In genomic region chr5:65488725-65489124, GRCm38 (mm10) we compare ENCODE assay signal across 20 mouse cellular contexts. TPM values are rescaled to one million over a fixed set of nuclear protein-coding genes. Genes with fewer than 3 reads are reported as not detected.
DNase-seq lines count a peak whose midpoint lies in the region; TF ChIP-seq lines count a peak whose summit lies in the region.
"Had no signal": no experiment of that assay in that cellular context is flagged by ENCODE, and none has a peak within 500 bp of the region (broad histone marks: within the 10 kb centered on the region; RNA-seq: fewer than 3 reads in every experiment).

No protein-coding gene starts in this region.

- TF ChIP-seq POLR2A in cortical plate, adult 2 months (IDR thresholded peaks at IDR 0.05; ENCODE audit: extremely low read depth, insufficient read depth, low read length) = no peak

- 85% methylated on average over 7 of the region's 7 CpGs for WGBS in heart, embryonic 10.5 days

- H3K36me3 ChIP-seq in heart, embryonic 10.5 days = 0 out of 2 replicates have a peak, but pooled peaks cover 2% of the 10 kb centered on the region
- H3K36me3 ChIP-seq: hindbrain, embryonic 10.5 days; limb, embryonic 10.5 days had no signal

- no peak for TF ChIP-seq CTCF in cortical plate, adult 2 months (IDR thresholded peaks at IDR 0.05; ENCODE audit: extremely low read depth, insufficient read depth, low read length)

- no peak overlapping the region for H3K4me3 ChIP-seq in heart, embryonic 10.5 days
- H3K4me3 ChIP-seq in cortical plate, adult 2 months (ENCODE audit: insufficient read depth, low read length) = no peak overlapping the region
- H3K4me3 ChIP-seq: forebrain, embryonic 13.5 days; hindbrain, embryonic 10.5 days; limb, embryonic 10.5 days had no signal

- peaks cover 37% of the 10 kb centered on the region for H3K4me1 ChIP-seq in heart, embryonic 10.5 days
- peaks cover 8% of the 10 kb centered on the region for H3K4me1 ChIP-seq in cortical plate, adult 2 months (ENCODE audit: control insufficient read depth, insufficient read depth, low read length)

- intact Hi-C loops in heart, postnatal 36 days (cut with DNase I) = no loop called here

- H3K27ac ChIP-seq in heart, embryonic 10.5 days = no peak overlapping the region
- peak overlapping the region; percentile 14; the same call in 1 of the 2 replicates for H3K27ac ChIP-seq in cortical plate, adult 2 months (ENCODE audit: insufficient read depth, low read length)
- H3K27ac ChIP-seq: forebrain, embryonic 13.5 days; hindbrain, embryonic 10.5 days; limb, embryonic 10.5 days; liver, embryonic 14.5 days had no signal

- H3K9me3 ChIP-seq in heart, embryonic 10.5 days = no peaks in the 10 kb centered on the region
- H3K9me3 ChIP-seq: forebrain, embryonic 13.5 days; G1E; hindbrain, embryonic 10.5 days; limb, embryonic 10.5 days had no signal

- peak; percentile 60 to 78 for DNase-seq in heart, adult 18-20 months
- no peak for DNase-seq in heart, embryonic 10.5 days (ENCODE audit: low spot score)
- DNase-seq in lung, adult 18-20 months = peak; percentile 17 to 24
- DNase-seq in lung, postnatal 36 days = no peak
- DNase-seq in heart, postnatal 36 days = peak; percentile 47 to 59
- DNase-seq in embryo, embryonic 11 days = no peak
- no peak for DNase-seq in left cerebral cortex, adult 11 months (ENCODE audit: low spot score)
- DNase-seq: adrenal gland, postnatal 14 days; B cell, adult 2 months; cerebellum, postnatal 14 days; kidney, adult 9 months; midbrain, embryonic 14.5 days; retina, postnatal 1 day; thymus, adult 18-20 months had no signal

- no peaks in the 10 kb centered on the region for H3K27me3 ChIP-seq in heart, embryonic 10.5 days (ENCODE audit: insufficient read depth, poor library complexity, severe bottlenecking)
- H3K27me3 ChIP-seq: forebrain, embryonic 13.5 days had no signal

RNA-seq across cellular contexts. Expression of gene Gm43552, which starts 3.9 kb away (rescaled TPM):
- 1 to 10 TPM in 1 of 2 experiments, not detected in 1; 4.0 TPM for total RNA-seq in heart, adult 18-20 months (2021)
- not detected in 2 replicates for polyA plus RNA-seq in heart, embryonic 10.5 days (2016; fragmentation: Nextera tagmentation; extraction: Ambion mirVana)
- polyA plus RNA-seq in cortical plate, adult 2 months (2012; rRNA removed) = 0.49 TPM in 1 of 2 replicates, not detected in the other
- total RNA-seq in heart, postnatal 36 days (2021) = 1 to 10 TPM in 1 of 2 experiments, not detected in 1; 2.1 TPM
- total RNA-seq: adrenal gland, postnatal 14 days; G1E had no signal
- polyA plus RNA-seq: forebrain, embryonic 13.5 days; hindbrain, embryonic 10.5 days; limb, embryonic 10.5 days; liver, embryonic 14.5 days had no signal

RNA-seq across cellular contexts. Expression of gene Smim14, which starts 48.3 kb away (rescaled TPM):
- total RNA-seq in heart, adult 18-20 months (2021) = 100 to 1,000 TPM in 1 of 2 experiments, 10 to 100 TPM in 1; 94.3 to 101 TPM
- 99.0 and 106 TPM in 2 replicates for polyA plus RNA-seq in heart, embryonic 10.5 days (2016; fragmentation: Nextera tagmentation; extraction: Ambion mirVana)
- polyA plus RNA-seq in cortical plate, adult 2 months (2012; rRNA removed) = 146 and 154 TPM in 2 replicates
- 10 to 100 TPM; 88.8 to 95.0 TPM for total RNA-seq in heart, postnatal 36 days (2021)

RNA-seq across cellular contexts. Expression of gene Ube2k, which starts 48.3 kb away (rescaled TPM):
- 10 to 100 TPM; 62.9 to 64.2 TPM for total RNA-seq in heart, adult 18-20 months (2021)
- 170 and 199 TPM in 2 replicates for polyA plus RNA-seq in heart, embryonic 10.5 days (2016; fragmentation: Nextera tagmentation; extraction: Ambion mirVana)
- polyA plus RNA-seq in cortical plate, adult 2 months (2012; rRNA removed) = 107 and 110 TPM in 2 replicates
- 10 to 100 TPM; 59.4 to 67.6 TPM for total RNA-seq in heart, postnatal 36 days (2021)

RNA-seq across cellular contexts. Expression of gene Ugdh, which starts 53.0 kb away (rescaled TPM):
- total RNA-seq in heart, adult 18-20 months (2021) = 10 to 100 TPM; 14.2 to 22.1 TPM
- 99.8 and 135 TPM in 2 replicates for polyA plus RNA-seq in heart, embryonic 10.5 days (2016; fragmentation: Nextera tagmentation; extraction: Ambion mirVana)
- 25.2 and 26.5 TPM in 2 replicates for polyA plus RNA-seq in cortical plate, adult 2 months (2012; rRNA removed)
- 10 to 100 TPM; 15.0 to 15.2 TPM for total RNA-seq in heart, postnatal 36 days (2021)

Comparison
In these comparisons a context has a peak if more than half of its experiments do, and no peak if none do; other contexts are left out.
1. DNase-seq: peak in heart, adult 18-20 months (2 of 2), lung, adult 18-20 months (2 of 2) and heart, postnatal 36 days (2 of 2); none in heart, embryonic 10.5 days (single experiment), lung, postnatal 36 days (single experiment), embryo, embryonic 11 days (single experiment) and left cerebral cortex, adult 11 months (single experiment).